Comparison of ENCODE assay signal across 17 mouse cellular contexts in the genomic region with DNA sequence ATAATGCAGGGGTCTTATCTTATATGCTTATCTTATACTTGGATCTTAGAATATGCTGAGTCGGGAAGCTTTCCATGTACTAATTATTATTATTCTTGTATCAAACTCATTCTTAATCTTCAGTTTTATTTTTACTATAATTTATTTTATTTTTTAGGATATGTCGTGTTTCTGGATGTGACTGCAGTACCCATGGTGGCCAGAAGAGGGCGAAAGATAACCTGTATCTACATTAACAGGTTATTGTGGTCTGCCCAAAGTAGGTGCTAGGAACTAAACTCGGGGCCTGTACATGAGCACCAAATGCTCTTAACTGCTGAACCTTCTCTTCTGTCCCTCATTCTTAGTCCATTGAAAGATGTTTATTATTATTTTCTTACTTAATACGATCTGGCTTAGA.
DNase-seq lines count a peak whose midpoint lies in the region; ATAC-seq and TF ChIP-seq lines count a peak whose summit lies in the region.
"Had no signal": no experiment of that assay in that cellular context is flagged by ENCODE, and none has a peak within 500 bp of the region (broad histone marks: within the 10 kb centered on the region; RNA-seq: fewer than 3 reads in every experiment).

No protein-coding gene starts in this region.

- no peak for DNase-seq in layer of hippocampus, adult 2 months (ENCODE audit: low spot score in 2 of 2)
- no peak for DNase-seq in layer of hippocampus, postnatal 36 days
- peak; percentile 3 for DNase-seq in 3T3-L1 (ENCODE audit: low read depth, low spot score)
- DNase-seq in A20 (ENCODE audit: low read depth, low spot score) = peak; percentile 4
- DNase-seq in R1 (ENCODE audit: low read depth, low spot score) = peak; percentile 10
- DNase-seq in forebrain, postnatal 0 days = no peak
- no peak for DNase-seq in layer of hippocampus, adult 18-20 months (ENCODE audit: low spot score in 2 of 2)
- DNase-seq: cerebellum, adult 18-20 months; retina, postnatal 1 day; thymus, postnatal 25 days had no signal

- WGBS in forebrain, postnatal 0 days = 80% methylated on average over 5 of the region's 5 CpGs

- no peak overlapping the region for H3K27ac ChIP-seq in layer of hippocampus, adult 2 months
- no peak overlapping the region for H3K27ac ChIP-seq in forebrain, postnatal 0 days (ENCODE audit: low read depth, low read length)
- H3K27ac ChIP-seq: embryonic facial prominence, embryonic 15.5 days; forebrain, embryonic 12.5 days; hindbrain, embryonic 15.5 days; kidney, embryonic 15.5 days; limb, embryonic 15.5 days; midbrain, embryonic 10.5 days had no signal

- H3K4me1 ChIP-seq in forebrain, postnatal 0 days (ENCODE audit: insufficient read depth) = no peaks in the 10 kb centered on the region
- H3K4me1 ChIP-seq: embryonic facial prominence, embryonic 15.5 days; forebrain, embryonic 12.5 days; hindbrain, embryonic 15.5 days; kidney, embryonic 15.5 days; limb, embryonic 15.5 days; midbrain, embryonic 10.5 days had no signal

- H3K9me3 ChIP-seq in forebrain, postnatal 0 days (ENCODE audit: low read length) = no peaks in the 10 kb centered on the region
- H3K9me3 ChIP-seq: embryonic facial prominence, embryonic 15.5 days; forebrain, embryonic 12.5 days; hindbrain, embryonic 15.5 days; kidney, embryonic 15.5 days; limb, embryonic 15.5 days; midbrain, embryonic 10.5 days had no signal

- no peak overlapping the region for H3K9ac ChIP-seq in forebrain, postnatal 0 days
- H3K9ac ChIP-seq: embryonic facial prominence, embryonic 15.5 days; forebrain, embryonic 12.5 days; hindbrain, embryonic 15.5 days; kidney, embryonic 15.5 days; limb, embryonic 15.5 days had no signal

- ATAC-seq in forebrain, postnatal 0 days = no peak
- no peak for ATAC-seq in megakaryocyte progenitor cell, adult 5-6 weeks (replicated peaks; ENCODE audit: poor library complexity)

- no peaks in the 10 kb centered on the region for H3K36me3 ChIP-seq in forebrain, postnatal 0 days (ENCODE audit: insufficient read depth)
- H3K36me3 ChIP-seq: embryonic facial prominence, embryonic 15.5 days; forebrain, embryonic 12.5 days; hindbrain, embryonic 15.5 days; kidney, embryonic 15.5 days; limb, embryonic 15.5 days; midbrain, embryonic 10.5 days had no signal

- H3K4me2 ChIP-seq in forebrain, postnatal 0 days (ENCODE audit: low read depth) = no peak overlapping the region
- H3K4me2 ChIP-seq: embryonic facial prominence, embryonic 15.5 days; forebrain, embryonic 12.5 days; hindbrain, embryonic 15.5 days; kidney, embryonic 15.5 days; limb, embryonic 15.5 days had no signal

- no peaks in the 10 kb centered on the region for H3K27me3 ChIP-seq in forebrain, postnatal 0 days (ENCODE audit: insufficient read depth, low read length)
- H3K27me3 ChIP-seq: embryonic facial prominence, embryonic 15.5 days; forebrain, embryonic 12.5 days; hindbrain, embryonic 15.5 days; kidney, embryonic 15.5 days; limb, embryonic 15.5 days had no signal

- no peak overlapping the region for H3K4me3 ChIP-seq in layer of hippocampus, adult 2 months
- no peak overlapping the region for H3K4me3 ChIP-seq in forebrain, postnatal 0 days (ENCODE audit: low read depth, low read length)
- H3K4me3 ChIP-seq: embryonic facial prominence, embryonic 15.5 days; forebrain, embryonic 12.5 days; hindbrain, embryonic 15.5 days; kidney, embryonic 15.5 days; limb, embryonic 15.5 days; midbrain, embryonic 10.5 days had no signal

- TF ChIP-seq CTCF in layer of hippocampus, adult 2 months (conservative IDR thresholded peaks at IDR 0.05) = peak; percentile 53
- no peak for TF ChIP-seq CTCF in forebrain, postnatal 0 days (IDR thresholded peaks at IDR 0.05; ENCODE audit: low read depth)

Comparison
In these comparisons a context has a peak if more than half of its experiments do, and no peak if none do; other contexts are left out.
1. DNase-seq: peak in 3T3-L1 (single experiment), A20 (single experiment) and R1 (single experiment); none in layer of hippocampus, adult 2 months (0 of 2), layer of hippocampus, postnatal 36 days (0 of 2), forebrain, postnatal 0 days (single experiment) and layer of hippocampus, adult 18-20 months (0 of 2).